Mouse (Mus musculus): ENCODE results near the gene Rgs14. TPM values are rescaled to one million over a fixed set of nuclear protein-coding genes. Genes with fewer than 3 reads are reported as not detected.

Gene Rgs14
- total RNA-seq, 2 experiments from 2014 or later = 55.3 to 75.0 TPM

DNA sequence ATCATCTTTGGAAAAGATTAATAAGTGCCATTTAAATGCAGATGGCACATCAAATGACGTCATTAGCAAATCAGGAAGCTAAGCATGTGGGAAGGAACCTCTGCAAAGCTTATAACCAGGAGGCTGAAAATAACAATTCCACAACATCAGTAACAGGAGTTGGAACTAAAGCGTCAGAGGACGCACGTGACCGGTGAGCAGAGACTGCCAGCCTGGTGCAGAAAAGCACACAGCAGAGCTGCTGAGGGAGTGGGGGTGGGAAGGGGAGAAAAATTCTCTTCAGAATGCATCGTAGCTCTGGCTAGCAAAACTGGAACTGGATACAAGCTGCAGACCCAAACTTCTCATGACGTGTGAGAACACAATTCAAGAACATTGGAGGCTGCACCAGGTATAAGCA, 25.2 kb upstream of the Rgs14 start:
- ATAC-seq (ENCODE audit: poor library complexity, severe bottlenecking) = no peak

DNA sequence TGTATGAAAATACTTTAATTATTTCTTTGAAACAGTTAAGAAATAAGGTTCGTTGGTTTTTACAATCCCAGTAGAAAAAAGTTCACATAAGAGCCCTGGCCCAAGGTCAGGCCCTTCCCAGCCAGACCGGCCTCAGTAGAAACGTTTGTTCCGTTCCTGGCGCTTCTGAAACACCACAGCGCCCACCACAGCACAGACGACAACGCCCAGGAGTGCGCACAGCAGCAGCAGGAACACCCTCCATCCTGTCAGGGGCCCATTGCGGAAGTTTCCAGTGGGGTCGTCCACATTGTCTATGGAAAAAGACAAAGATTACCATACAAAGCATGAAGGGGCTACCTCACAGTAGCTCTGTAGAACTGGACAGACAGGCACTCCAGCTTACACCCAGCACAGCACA, 22.8 kb upstream of the Rgs14 start:
- ATAC-seq (ENCODE audit: poor library complexity, severe bottlenecking) = no peak

- ATAC-seq (ENCODE audit: poor library complexity, severe bottlenecking) = no peak
These were observed 8.4 kb upstream of the Rgs14 start for GRCm38 (mm10) chr13:55361145-55361544.

DNA sequence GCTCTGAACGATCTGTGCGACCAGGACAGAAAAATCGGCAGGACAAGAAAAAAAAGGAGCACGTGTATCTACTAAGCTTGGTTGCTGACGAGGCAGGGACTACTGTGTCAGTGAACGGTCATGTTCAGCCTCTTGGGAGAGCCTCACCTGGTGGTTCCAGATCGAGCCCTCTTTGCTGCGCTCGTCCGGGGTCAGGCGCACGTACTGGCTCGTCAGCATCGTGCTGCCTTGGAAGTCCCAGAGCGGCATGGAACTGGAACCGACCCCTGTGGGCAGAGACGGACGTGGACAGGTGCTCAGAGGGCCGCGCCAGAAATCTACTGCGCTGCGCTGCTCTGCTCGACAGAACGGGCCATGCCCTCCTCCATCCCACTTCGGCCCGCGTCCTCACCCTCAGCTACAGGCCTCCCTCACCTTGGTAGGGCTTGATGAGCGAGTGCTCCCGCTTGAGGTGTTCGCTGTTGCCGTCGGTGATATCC, 7.5 kb upstream of the Rgs14 start:
- peak; percentile 6 for ATAC-seq (ENCODE audit: poor library complexity, severe bottlenecking)

GRCm38 (mm10) chr13:55362453-55363060, 7.0 kb upstream of the Rgs14 start, which contains the start of gene Lman2:
Gene Lman2 (minus strand): TSS chr13:55362783.
- ATAC-seq (ENCODE audit: poor library complexity, severe bottlenecking) = peak; percentile 99

DNA sequence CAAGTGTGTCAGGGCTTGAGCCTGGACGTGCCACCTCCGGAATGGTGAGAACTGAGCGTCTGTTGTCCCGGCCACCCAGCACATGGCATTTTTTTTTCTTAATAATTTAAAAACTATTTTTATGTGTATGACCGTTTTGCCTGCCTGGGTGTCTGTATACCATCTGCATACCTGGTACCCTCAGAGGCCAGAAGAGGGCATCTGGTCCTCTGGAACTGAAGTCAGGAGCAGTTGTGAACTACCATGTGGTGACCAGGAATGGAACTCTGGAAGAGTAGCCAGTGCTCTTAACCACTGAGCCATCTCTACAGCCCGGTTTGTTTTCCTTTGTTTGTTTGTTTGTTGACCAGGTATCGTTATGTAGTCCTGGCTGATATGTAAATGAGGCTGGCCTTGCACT, 1.1 kb upstream of the Rgs14 start:
- ATAC-seq (ENCODE audit: poor library complexity, severe bottlenecking) = no peak

- no peak for ATAC-seq (ENCODE audit: poor library complexity, severe bottlenecking)
These were observed 702 bp downstream of the Rgs14 start for GRCm38 (mm10) chr13:55370234-55370633.

DNA sequence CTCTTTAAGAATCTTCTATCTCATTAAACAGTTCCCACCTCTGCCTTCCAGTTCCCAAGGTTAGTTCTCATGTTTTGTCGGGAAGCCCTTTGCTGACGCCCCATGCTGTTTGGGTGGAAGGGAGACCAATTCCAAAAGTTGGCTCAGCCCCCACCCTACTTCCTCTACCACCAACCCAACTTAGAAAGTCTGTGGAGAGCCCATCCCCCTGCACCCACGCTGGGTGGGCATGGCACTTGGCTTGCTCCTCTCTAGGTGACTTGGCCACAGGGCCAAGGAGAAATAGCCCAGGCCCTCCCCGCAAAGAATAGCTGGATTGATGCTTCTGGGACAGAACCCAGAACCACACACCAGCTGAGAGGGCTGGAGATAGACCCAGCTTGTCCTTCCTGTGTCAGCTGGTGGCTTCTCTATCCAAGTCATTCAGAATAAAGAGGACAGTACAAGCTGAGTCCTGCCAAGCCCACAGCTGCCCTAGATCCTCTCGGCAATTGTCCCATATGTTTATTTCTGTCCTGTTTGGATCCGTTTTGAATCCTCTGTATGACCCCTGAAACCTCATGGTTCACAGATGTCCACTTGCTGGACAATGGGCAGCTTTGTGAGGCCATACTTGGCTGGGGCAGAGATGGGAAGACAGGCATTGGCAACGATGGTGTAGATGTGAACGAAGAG, 1.6 kb downstream of the Rgs14 start:
- no peak for ATAC-seq (ENCODE audit: poor library complexity, severe bottlenecking)

GRCm38 (mm10) chr13:55371740-55372139, 2.2 kb downstream of the Rgs14 start:
- no peak for ATAC-seq (ENCODE audit: poor library complexity, severe bottlenecking)

DNA sequence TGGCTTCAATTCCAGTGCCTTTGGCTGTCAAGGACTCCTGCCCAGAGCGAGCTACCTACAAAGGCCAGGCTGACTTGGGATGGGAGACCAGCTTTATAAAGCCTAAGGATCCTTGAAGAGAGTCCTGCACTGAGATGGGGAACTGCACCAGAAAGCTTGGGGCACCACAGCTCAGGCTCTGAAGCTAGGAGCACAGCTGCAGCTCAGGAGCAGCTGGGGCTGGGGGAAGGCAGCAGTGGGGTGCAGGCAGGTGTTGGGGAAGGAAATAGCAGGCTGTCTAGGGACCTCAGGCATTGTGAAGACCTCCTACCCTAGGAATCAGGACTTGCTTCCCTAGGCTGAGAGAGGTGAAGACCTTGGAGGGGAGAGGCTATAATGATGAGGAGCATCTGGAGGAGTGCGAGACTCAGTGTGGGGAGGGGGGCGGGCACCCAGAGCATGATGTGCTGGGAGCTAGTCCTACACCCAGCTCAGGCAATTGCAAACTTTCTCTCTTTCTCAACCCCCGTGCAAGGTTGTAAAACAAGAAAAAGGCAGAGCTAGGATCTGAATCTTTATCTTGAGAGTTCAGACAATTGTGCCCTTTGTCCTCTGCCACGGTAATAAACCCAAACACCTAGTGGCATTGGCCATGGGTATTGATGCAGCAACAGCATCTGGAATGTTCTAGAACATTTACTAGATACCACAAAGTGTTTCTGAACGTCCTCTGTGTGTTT, 4.8 kb downstream of the Rgs14 start:
- ATAC-seq (ENCODE audit: poor library complexity, severe bottlenecking) = no peak

DNA sequence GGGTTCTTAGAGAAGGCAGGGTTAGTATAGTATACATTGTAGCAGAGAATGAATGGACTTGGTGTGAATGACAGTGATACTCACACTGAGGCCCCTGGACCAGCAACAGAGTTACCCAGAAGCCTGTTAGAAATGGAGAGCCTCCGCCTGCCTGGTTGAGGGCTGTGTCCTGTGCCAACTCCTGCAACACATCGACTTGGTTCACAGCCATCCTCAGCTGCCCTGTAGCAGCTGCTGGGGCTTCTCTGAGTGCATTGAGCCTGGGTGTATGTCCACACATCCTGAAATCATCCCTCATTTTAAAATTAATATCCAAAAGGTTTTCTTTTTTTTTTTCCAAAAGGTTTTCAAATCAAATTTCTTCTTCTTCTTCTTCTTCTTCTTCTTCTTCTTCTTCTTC, 6.3 kb downstream of the Rgs14 start:
- ATAC-seq (ENCODE audit: poor library complexity, severe bottlenecking) = no peak

DNA sequence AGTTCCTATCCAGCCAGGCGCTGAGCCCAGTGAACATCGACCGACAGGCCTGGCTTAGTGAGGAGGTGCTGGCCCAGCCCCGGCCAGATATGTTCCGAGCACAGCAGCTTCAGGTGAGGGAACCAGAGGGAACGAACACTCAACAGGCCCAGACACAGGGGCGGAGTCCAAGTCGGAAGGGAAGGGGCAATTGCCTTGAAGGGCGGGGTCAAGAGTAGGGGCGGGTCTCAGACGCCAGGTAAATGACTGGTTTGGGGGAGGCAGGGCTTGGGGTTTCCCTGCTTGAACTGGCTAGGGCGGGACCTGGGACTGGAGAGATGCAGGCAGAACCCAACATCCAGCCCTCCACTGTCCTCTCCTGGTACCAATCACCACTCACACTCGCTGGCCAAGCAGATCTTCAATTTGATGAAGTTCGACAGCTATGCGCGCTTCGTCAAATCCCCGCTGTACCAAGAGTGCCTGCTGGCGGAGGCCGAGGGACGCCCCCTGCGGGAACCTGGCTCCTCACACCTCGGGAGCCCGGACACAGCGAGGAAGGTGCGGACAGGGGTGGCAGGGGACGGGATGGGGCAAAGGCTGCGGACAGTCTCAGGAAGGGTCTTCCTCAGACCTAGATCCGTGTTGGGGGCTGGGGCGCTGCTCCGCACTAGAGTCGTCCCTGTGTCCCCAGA, 9.5 kb downstream of the Rgs14 start:
- no peak for ATAC-seq (ENCODE audit: poor library complexity, severe bottlenecking)

DNA sequence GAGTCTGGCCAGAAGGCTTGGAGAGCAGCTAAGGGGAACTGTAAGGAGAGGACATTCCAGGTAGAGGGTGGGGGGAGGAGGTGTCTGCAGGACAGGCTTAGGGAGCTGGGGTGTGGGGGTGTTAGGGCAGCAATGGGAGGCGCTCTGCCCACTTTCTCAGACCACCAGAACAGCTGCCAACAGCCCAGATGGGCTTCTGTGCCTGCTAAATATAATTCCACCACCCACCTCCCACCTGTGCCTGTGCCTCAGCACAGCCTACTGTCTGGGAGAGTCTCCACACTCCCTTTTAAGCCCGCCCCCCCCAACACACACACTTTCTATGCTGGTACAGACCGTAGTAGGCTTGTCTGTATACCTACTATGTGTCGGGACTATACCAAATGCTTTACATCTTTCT, 12.3 kb downstream of the Rgs14 start:
- no peak for ATAC-seq (ENCODE audit: poor library complexity, severe bottlenecking)

DNA sequence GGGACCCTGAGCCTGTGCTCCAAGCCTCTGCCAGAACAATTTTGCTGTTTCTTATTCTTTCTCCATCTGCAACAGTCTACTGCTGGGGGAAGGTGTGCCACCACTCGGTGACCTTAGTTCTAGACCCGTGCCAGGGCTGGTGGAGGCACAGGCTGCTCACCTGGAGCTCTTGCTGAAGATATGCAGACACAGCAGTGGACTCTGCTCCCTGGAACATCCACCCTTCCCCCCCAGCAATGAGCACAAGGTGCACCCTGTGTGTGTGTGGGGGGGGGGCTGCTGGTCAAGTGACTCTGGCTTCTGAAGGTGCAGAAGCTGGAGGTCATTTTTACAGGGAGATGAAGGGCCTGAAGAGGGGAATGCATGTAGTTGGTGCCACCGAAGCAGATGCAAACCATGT, 21.1 kb downstream of the Rgs14 start:
- ATAC-seq (ENCODE audit: poor library complexity, severe bottlenecking) = no peak

- peak; percentile 49; the same call in 1 of the 2 replicates for ATAC-seq (ENCODE audit: poor library complexity, severe bottlenecking)
These were observed 22.1 kb downstream of the Rgs14 start for GRCm38 (mm10) chr13:55391626-55392029.

GRCm38 (mm10) chr13:55392933-55393332, 23.4 kb downstream of the Rgs14 start:
- ATAC-seq (ENCODE audit: poor library complexity, severe bottlenecking) = 0 out of 2 replicates have a peak, but pooled peaks have one; percentile 35

- ATAC-seq (ENCODE audit: poor library complexity, severe bottlenecking) = no peak
These were observed 28.6 kb downstream of the Rgs14 start, which contains the start of gene Slc34a1 for GRCm38 (mm10) chr13:55398088-55398487. Gene Slc34a1 (plus strand): TSS chr13:55398187.

DNA sequence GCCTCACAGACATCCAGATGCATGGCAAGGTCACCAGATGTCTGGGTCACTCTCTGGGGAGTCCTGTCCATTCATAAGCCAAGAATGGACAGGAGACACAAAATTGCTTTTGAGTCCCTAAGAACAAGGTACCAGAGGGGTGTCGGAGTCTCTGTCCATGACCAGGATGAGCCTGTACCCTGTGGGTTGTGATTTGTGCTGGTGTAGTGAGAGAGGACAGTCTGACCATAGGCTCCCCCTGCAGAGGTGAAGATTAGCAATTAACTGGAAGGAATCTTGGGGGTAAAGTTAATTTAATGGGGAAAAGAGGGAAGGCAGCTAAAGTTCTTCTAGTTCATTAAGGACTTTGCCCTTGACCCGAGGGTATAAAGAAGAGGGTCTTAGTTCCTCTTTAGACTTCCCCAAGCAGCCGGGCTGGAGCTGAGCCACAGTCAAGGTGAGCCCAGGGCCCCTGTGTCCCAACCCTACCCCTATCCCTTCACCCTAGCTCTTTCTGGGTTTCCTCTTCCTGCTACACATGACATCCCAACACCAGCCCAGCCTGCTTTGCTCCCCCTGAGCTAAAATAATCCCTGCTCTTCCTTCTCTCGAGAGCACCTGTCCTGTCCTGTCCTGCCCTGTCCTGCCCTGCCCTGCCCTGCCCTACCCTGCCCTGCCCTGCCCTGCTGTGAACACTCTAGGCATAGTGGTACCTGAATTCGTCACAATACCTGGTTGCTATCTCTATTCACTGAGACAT, 29.9 kb downstream of the Rgs14 start:
- ATAC-seq (ENCODE audit: poor library complexity, severe bottlenecking) = no peak

DNA sequence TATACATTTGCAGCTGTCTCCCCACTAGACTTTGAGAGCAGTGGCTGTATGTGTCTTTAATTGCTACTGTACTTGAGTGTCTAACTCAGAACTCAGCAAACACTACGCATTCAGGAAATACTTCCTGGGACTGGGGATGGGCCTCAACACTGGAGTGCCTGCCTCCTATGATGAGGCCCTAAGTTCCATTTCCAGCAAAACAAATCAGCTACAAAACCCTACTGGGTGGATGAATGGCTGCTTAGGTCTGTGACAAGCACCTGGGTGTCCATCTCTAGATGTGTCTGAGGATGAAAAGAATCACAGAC, 30.5 kb downstream of the Rgs14 start:
- no peak for ATAC-seq (ENCODE audit: poor library complexity, severe bottlenecking)

- ATAC-seq (ENCODE audit: poor library complexity, severe bottlenecking) = no peak
These were observed 33.7 kb downstream of the Rgs14 start for GRCm38 (mm10) chr13:55403266-55403665.

All from megakaryocyte, adult 5-6 weeks (primary cell).